Mouse (Mus musculus) layer of hippocampus, postnatal 14 days (tissue): ENCODE data around the gene Tmem150a. TPM values are rescaled to one million over a fixed set of nuclear protein-coding genes. Genes with fewer than 3 reads are reported as not detected.

Experiments
- DNase-seq, 2 experiments: peaks; one replicate each; pipeline ENCODE4 v3.0.0; 2021 to 2022; ENCODE audit warnings: low spot score in 2 of 2, mixed read lengths in 1 of 2
- total RNA-seq, 2 experiments: library from RNA; stranded (reverse); gene quantifications; 2 replicates each; pipeline ENCODE4 v1.2.3; 2021

Gene Tmem150a
- total RNA-seq, 2 experiments from 2014 or later, result 12.6 to 13.7 TPM

- no peak for DNase-seq
Measured at GRCm38 (mm10) chr6:72348411-72348810, 6.8 kb upstream of the Tmem150a start.

GRCm38 (mm10) chr6:72350214-72350613 is 5.0 kb upstream of the Tmem150a start:
- no peak for DNase-seq

DNA sequence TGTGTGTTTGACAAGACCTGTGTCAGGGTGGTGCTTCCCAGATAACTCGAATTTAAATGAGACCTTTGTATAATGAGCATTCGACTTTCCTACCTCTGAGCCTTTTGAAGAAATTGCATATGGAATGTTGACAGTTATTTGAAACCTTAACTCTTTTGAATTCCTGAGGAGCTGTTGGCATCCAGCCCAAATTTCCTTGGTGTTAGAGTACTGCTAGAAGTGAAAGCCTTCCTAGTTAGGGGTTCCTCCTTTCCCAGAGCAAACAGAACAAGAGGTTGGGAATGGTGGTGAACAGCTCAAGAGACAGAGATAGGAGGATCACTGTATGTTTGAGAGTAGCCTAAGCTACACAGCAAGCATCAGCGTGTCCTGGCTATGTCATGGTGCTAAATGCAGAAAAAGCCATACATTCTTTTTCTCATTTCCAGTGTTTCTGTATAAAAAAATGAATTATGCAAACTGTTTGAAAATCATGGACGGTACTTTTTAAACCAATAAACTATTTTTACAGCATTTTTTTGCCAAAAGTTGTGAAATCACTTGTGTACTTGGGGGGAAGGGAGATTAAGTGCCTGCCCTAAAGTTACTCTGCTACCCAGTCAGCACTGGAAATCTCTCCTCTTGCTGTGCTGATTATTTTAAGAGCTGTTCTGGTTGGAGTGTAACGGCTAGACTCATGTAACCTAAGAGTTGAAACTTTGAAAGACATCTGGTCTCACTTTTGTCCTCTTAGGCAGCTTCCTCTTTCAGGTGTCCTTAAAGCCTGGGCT is 2.4 kb upstream of the Tmem150a start:
- no peak for DNase-seq

DNA sequence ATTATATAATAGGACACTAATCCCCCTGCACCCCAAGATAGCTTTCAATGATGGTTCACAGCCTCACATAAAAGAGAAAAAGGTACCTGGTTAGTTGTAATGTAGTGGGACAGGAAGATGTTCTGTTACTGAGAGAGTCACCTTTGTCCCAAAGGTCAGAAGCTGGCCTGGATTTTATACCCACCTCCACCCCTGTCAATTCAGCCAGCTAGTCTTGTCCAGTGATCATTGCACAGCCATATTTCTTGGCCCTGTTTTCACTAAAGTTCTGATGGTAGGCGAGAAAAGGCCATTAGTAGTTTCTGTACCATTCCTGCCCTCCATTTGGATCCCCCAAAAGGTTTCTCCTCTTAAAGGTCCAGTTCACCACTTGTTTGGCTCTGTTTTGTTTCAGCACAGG is 1.2 kb upstream of the Tmem150a start:
- DNase-seq, result no peak

- no peak for DNase-seq
Measured at GRCm38 (mm10) chr6:72356001-72356532, 820 bp downstream of the Tmem150a start.

GRCm38 (mm10) chr6:72357164-72358079 is 2.2 kb downstream of the Tmem150a start:
- no peak for DNase-seq

GRCm38 (mm10) chr6:72358086-72358764 is 3.0 kb downstream of the Tmem150a start:
- DNase-seq, result no peak

DNA sequence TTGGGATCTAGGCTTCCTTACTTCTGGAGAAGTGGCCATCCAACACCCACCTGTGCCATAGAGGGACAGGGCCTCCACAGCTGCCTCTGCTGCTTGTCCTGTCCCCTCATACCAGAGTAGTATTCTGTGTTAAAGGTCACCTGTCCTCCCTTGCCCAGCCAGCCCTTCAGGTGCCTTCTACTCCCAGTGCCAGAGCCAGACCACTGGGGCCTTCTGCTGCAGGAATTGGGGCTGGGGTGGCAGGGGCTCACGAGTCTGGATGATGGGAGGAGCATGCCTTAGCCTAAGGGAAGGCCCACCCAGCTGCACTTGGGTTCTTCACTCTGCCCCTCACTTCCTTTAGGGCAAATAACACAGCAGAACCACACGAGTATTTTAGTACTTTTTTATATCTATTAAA is 4.1 kb downstream of the Tmem150a start:
- DNase-seq, result no peak

GRCm38 (mm10) chr6:72359891-72360598 is 4.8 kb downstream of the Tmem150a start:
- no peak for DNase-seq

GRCm38 (mm10) chr6:72360599-72360935 is 5.3 kb downstream of the Tmem150a start:
- DNase-seq, result no peak

DNA sequence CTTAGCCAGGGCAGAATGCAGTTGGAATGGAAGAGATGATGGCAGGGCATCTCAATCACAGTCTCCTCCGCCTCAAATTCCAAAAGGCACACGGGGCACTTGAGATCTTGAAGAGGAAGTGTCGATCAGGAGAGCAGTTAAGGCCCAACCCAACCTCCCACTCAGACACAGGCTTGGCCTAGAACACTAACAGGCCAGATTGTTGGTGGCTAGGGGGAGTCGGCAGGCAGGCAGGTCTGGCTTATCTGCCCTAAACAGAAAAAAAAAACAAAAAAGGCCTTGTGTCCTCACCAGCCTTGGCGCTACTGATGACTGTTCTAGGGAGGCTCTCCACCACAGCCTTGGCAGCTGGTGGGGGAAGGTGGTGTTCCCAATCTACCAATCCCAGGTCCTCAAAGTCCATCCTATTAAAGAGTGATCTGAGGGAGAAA is 5.9 kb downstream of the Tmem150a start:
- no peak for DNase-seq

- DNase-seq, result peak; percentile 93 to 98
Measured at GRCm38 (mm10) chr6:72362132-72363028, 7.1 kb downstream of the Tmem150a start.

DNA sequence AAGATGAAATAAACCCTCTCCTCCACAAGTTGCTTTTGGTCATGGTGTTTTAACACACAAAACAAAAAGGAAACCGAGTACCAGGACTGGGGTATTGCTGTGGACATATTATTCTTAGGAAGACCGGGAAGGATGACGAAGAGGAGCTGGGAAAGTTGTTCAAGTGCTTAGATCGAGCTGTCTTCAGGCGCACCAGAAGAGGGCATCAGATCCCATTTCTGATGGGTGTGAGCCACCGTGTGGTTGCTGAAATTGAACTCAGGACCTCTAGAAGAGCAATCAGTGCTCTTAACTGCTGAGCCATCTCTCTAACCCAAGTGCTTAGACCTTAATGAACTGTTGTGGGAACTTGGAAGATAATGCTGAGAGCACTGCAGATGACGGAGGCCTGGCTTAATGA is 8.8 kb downstream of the Tmem150a start:
- DNase-seq, result no peak

GRCm38 (mm10) chr6:72364985-72365384 is 9.7 kb downstream of the Tmem150a start:
- no peak for DNase-seq

- no peak for DNase-seq
Measured at GRCm38 (mm10) chr6:72366304-72366703, 11.1 kb downstream of the Tmem150a start.

GRCm38 (mm10) chr6:72366844-72367443 is 11.7 kb downstream of the Tmem150a start, which contains the start of gene Rnf181:
Gene Rnf181, minus strand, starts transcription at chr6:72366956.
- DNase-seq, result no peak

DNA sequence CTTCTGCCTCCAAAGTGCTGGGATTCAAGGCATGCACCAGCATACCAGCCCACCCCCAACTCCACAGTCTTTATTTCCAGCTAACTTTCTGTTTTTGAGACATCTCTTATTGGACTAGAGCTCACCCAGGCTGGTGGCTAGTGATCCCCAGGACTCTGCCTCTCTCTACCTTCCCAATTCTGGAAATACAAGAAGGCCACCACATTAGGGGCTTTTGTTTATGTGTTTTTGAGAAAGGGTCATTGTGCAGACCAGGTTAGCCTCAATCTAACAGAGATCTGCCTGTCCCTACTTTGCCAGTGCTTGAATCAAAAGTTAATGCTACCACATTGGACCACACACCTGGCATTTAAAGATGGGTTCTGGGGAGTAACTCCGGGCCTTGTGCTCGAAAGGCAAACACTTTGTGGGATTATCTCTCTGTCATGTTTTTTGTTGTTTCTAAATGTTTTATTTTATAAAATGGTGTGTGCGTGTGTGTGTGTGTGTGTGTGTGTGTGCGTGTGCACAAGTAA is 12.3 kb downstream of the Tmem150a start:
- DNase-seq, result no peak

- no peak for DNase-seq
Measured at GRCm38 (mm10) chr6:72369557-72369956, 14.3 kb downstream of the Tmem150a start.

GRCm38 (mm10) chr6:72370091-72370490 is 14.8 kb downstream of the Tmem150a start:
- DNase-seq, result no peak
